Mouse (Mus musculus) liver, embryonic 15.5 days (tissue): Measurements from ENCODE around the gene Hoxa9. TPM values are rescaled to one million over a fixed set of nuclear protein-coding genes. Genes with fewer than 3 reads are reported as not detected.

Experiments used
- ATAC-seq: fragments of 200-750 bp; cut with Nextera tagmentation; 2 replicates; pipeline ENCODE4 v1.8.0; 2017; ENCODE audit warnings: moderate number of reproducible peaks, mild to moderate bottlenecking, moderate library complexity; ENCODE audit not compliant: insufficient read depth
- H3K27ac ChIP-seq: fragments of 300-500 bp; sonication (generic); replicated peaks from 2 replicates; pipeline ENCODE4 v1.5.1; 2015; ENCODE audit warnings: mild to moderate bottlenecking, inconsistent platforms
- H3K27me3 ChIP-seq: fragments of 300-500 bp; sonication (generic); 2 replicates; pipeline ENCODE4 v1.6.1; 2015; ENCODE audit warnings: mild to moderate bottlenecking, inconsistent platforms
- H3K36me3 ChIP-seq: fragments of 300-500 bp; sonication (generic); replicated peaks from 2 replicates; pipeline ENCODE4 v1.6.1; 2015; ENCODE audit warnings: moderate library complexity, mild to moderate bottlenecking, inconsistent platforms
- H3K4me1 ChIP-seq: fragments of 300-500 bp; sonication (generic); replicated peaks from 2 replicates; pipeline ENCODE4 v1.6.1; 2015; ENCODE audit warnings: inconsistent platforms
- H3K4me2 ChIP-seq: fragments of 300-500 bp; sonication (generic); 2 replicates; pipeline ENCODE4 v1.6.1; 2015; ENCODE audit warnings: moderate library complexity, mild to moderate bottlenecking, inconsistent platforms
- H3K4me3 ChIP-seq: fragments of 300-500 bp; sonication (generic); replicated peaks from 2 replicates; pipeline ENCODE4 v1.5.1; 2015; ENCODE audit warnings: mild to moderate bottlenecking, inconsistent platforms
- H3K9ac ChIP-seq: fragments of 300-500 bp; sonication (generic); 2 replicates; pipeline ENCODE4 v1.6.1; 2015; ENCODE audit warnings: moderate library complexity, mild to moderate bottlenecking, inconsistent platforms
- H3K9me3 ChIP-seq: fragments of 300-500 bp; sonication (generic); replicated peaks from 2 replicates; pipeline ENCODE4 v1.6.1; 2016; ENCODE audit warnings: inconsistent platforms
- WGBS: fragments of 180-500 bp; shearing (Covaris S2); methylation state at CpG from one replicate; pipeline ENCODE4 v1.1.7; 2015; ENCODE audit warnings: mixed read lengths; ENCODE audit not compliant: insufficient replicate concordance; 5-methylcytosine and 5-hydroxymethylcytosine counted together
- polyA plus RNA-seq: library from polyadenylated mRNA; unstranded; fragments of >200 nt; fragmentation: Nextera tagmentation; extraction: Ambion mirVana; gene quantifications from 2 replicates; pipeline ENCODE4 v1.2.1, GENCODE M21; 2015

Hoxa9 gene
- polyA plus RNA-seq, 1 experiment from 2014 or later, result 0.43 TPM

DNA sequence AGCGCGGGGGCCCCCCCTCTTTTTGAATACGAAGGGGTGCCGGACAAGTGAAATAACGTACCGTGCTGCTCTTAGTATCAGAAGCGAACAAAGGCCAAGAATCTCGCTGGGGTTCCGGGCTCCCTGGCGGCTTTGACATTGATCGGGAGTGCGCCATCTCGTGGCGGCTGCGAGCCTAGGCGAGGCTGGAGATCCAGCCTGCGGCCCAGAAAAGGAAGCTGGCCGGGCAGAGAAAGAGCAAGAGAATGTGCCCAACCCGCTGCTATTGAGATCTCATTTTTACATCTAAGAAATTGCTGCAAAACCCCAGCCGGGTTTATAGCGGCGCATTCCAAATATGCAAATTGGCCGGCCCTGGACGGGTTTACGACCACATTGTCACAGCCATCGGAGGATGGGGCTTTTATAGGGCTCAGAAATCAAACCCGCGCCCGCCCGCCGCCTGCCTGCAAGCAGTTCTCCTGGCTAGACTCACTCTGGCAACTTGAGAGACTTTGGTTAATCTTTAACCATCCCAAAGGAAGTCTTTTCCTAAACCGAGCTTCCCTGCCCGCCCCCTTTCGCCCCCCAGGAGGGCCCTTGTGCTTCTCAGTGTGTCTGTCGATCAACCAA, 9.6 kb upstream of the Hoxa9 start, which contains the start of gene Hoxa10:
Hoxa10 (minus strand) TSS at position 466 of the 612 bp plus-strand sequence.
- H3K4me2 ChIP-seq, result peak within 1 kb of the TSS; percentile 23; the same call in 1 of the 2 replicates
- no peaks in the 10 kb centered on the region for H3K4me1 ChIP-seq
- no peaks in the 10 kb centered on the region for H3K9me3 ChIP-seq
- no peak within 1 kb of the TSS for H3K9ac ChIP-seq
- no peak for ATAC-seq
- no peaks in the 10 kb centered on the region for H3K36me3 ChIP-seq
- 1% methylated on average over 35 of the region's 35 CpGs for WGBS
- peaks cover 100% of the 10 kb centered on the region for H3K27me3 ChIP-seq
- no peak within 1 kb of the TSS for H3K27ac ChIP-seq
- no peak within 1 kb of the TSS for H3K4me3 ChIP-seq

DNA sequence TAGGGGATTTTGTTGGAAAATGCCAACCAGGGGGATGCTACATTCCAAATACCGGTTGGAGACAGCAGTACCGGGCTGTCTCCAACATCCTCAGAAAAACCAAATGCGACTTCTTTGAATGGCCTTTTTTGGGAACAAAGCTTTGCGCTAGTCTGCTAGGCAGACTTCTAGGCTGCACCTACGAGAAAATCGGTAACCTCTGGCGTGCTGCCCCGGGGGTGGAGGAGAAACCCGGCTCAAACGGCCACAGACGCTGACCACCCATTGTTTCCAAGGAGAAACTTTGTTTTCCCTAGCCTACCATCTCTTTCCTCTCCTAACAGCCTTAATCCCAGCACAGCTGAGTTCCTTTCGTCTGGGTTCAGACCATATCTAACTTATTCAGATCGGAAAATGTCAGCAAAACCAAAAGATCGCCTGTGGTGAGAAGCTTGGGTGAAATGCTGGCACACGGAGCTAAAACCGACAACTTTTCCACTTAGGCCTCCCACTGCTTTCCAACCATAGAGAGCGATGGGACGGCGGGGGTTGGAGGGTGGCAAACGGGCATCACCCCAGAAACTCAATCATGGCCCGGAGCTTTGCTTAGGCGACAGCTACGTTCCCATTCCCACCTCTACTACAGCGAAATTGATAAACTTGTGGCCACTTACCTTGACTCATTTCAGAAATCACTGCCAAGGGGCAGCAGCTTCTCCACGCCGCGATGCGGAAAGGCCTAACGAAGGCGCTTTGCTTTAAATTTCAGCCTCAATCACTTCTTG, 8.9 kb upstream of the Hoxa9 start:
- no peak for ATAC-seq
- Histone ChIP-seq H3K4me2 (peak overlapping the region; percentile 23; the same call in 1 of the 2 replicates), H3K27ac (no peak overlapping the region), H3K36me3 (no peaks in the 10 kb centered on the region), H3K4me1 (no peaks in the 10 kb centered on the region), H3K9me3 (no peaks in the 10 kb centered on the region), H3K4me3 (no peak overlapping the region), H3K9ac (no peak overlapping the region), H3K27me3 (peaks cover 100% of the 10 kb centered on the region)
- 2% methylated on average over 30 of the region's 30 CpGs for WGBS

DNA sequence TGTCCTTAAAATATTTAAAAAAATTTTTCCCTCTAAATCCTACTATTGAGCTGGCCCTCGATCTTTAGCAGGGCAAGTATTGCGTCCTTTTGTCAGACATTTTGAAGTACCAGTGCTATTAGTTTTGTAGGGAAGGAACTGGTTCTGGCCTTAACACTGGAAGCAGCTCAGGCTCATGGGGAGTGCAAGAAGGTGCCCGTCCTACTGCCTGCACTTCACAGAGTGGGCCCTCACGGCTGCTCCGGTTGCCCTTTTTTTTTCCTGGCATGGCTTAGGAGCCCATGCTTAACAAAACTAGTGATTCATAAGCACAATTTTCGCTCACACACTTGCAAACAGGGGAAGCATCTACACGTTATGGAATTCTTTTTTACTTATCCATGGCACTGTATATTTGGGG, 8.1 kb upstream of the Hoxa9 start:
- Histone ChIP-seq H3K27ac (no peak overlapping the region), H3K27me3 (peaks cover 100% of the 10 kb centered on the region), H3K9ac (no peak overlapping the region), H3K36me3 (no peaks in the 10 kb centered on the region), H3K4me3 (no peak overlapping the region), H3K9me3 (no peaks in the 10 kb centered on the region), H3K4me1 (no peaks in the 10 kb centered on the region; the same call in 1 of the 2 replicates), H3K4me2 (no peak overlapping the region)
- 8% methylated on average over 7 of the region's 7 CpGs for WGBS
- ATAC-seq, result no peak

DNA sequence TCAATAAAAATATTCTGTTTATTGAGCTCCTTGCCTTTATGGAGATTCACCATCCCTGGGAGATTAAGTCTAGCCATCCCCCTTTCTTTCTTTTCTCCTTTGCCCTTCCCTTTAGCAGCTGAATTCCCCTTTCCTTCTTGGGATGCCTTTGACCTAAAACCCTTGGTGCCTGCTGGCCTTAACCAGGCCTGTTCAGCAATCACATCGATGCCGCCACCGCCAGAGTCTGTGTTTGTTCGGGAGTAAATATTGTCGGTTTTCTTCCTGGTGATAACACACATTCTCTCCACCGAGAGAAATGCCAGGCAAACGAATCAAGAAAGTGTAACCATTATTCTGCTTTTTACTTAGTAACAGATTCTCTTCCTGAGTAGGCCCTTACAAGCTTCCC, 7.3 kb upstream of the Hoxa9 start:
- ATAC-seq, result no peak
- H3K27ac ChIP-seq, result no peak overlapping the region
- no peak overlapping the region for H3K9ac ChIP-seq
- H3K4me3 ChIP-seq, result no peak overlapping the region
- no peaks in the 10 kb centered on the region; the same call in 1 of the 2 replicates for H3K4me1 ChIP-seq
- 5% methylated on average over 7 of the region's 7 CpGs for WGBS
- peaks cover 100% of the 10 kb centered on the region for H3K27me3 ChIP-seq
- H3K9me3 ChIP-seq, result no peaks in the 10 kb centered on the region
- no peaks in the 10 kb centered on the region for H3K36me3 ChIP-seq
- H3K4me2 ChIP-seq, result no peak overlapping the region

DNA sequence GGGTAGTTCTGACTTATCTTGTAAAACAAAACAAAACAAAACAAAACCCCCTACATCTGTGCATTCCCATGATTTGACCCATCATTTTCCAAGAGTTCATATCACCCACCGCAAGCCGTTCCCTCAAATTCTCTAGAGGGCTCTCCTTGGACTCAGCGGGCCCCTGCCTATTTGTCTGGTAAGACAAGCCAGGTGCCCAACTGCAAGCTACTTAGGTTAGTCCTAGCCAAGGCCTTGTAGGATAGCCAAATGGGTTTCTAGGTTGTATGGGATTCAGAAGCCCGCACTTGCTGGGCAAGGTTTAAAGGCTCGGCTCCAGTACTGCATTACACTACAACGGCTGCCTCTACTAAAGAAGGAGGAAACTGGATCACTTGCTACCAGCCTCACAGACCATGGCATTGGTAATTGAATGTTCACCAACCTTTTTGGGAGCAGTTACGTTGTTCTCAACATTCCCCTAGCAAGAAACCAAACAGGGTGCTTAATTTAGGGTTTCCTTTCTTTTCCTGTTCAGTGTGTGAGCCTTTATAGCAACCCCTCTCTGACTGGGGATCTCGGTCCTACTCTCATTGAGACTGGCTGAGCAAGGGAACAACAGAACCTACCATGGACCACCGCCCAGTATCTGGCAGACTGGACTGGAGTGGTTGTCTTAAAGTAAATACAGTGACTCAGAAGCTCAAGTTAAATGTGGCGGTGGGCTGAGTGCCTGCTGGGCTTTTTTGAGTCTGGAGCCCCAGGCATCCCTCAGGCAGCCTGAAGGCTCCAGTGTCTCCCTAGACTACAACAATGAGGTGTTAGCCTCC, 6.7 kb upstream of the Hoxa9 start:
- ATAC-seq, result no peak
- 18% methylated on average over 10 of the region's 10 CpGs for WGBS
- Histone ChIP-seq H3K4me2 (no peak overlapping the region), H3K27ac (no peak overlapping the region), H3K36me3 (no peaks in the 10 kb centered on the region), H3K4me1 (no peaks in the 10 kb centered on the region; the same call in none of the 2 replicates), H3K9me3 (no peaks in the 10 kb centered on the region), H3K4me3 (no peak overlapping the region), H3K27me3 (peaks cover 100% of the 10 kb centered on the region), H3K9ac (no peak overlapping the region)

DNA sequence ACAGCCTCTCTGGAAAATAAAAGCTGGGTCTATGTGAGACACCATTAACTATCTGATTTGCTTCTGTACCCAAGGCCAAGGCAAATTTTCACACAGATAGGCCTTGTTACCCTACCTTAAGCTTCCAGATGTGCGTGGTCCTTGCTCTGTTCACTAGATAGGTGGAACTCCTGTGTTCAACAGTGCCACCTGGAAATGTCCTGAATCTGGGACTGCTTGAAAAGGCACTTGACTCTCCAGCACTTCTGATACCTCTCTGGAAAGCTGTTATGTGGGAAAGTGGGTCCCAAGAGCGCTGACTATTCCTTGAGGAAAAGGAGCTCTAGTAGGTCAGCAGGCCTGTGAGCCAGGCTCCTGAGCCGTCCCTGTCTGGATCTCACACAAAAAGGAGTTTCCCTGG, 5.9 kb upstream of the Hoxa9 start:
- H3K4me3 ChIP-seq, result no peak overlapping the region
- 23% methylated on average over 3 of the region's 3 CpGs for WGBS
- ATAC-seq, result no peak
- H3K27ac ChIP-seq, result no peak overlapping the region
- no peaks in the 10 kb centered on the region; the same call in none of the 2 replicates for H3K4me1 ChIP-seq
- H3K9me3 ChIP-seq, result no peaks in the 10 kb centered on the region
- H3K4me2 ChIP-seq, result no peak overlapping the region
- H3K27me3 ChIP-seq, result peaks cover 100% of the 10 kb centered on the region
- H3K9ac ChIP-seq, result no peak overlapping the region
- no peaks in the 10 kb centered on the region for H3K36me3 ChIP-seq

DNA sequence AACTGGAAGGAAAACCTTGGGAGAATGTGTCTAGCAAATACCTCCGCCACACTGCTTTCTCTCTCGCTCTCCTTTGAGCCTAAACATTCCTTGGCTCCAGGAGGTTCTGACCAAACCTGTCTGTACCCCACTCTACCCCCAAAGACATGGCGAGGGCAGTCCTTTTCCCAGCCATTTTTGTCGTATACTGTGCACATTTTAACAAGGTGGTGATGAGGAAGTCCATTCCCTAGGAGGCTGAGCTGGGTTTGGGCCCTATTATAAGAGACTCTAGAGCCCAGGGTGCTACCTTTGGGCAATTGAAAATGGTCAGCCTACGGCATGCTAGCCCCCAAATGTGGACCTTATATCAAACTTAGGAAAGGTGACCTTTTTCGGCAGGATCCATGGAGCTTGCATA, 5.0 kb upstream of the Hoxa9 start:
- Histone ChIP-seq H3K9me3 (no peaks in the 10 kb centered on the region), H3K9ac (no peak overlapping the region), H3K27ac (no peak overlapping the region), H3K4me3 (no peak overlapping the region), H3K4me2 (no peak overlapping the region), H3K27me3 (peaks cover 99% of the 10 kb centered on the region), H3K4me1 (no peaks in the 10 kb centered on the region; the same call in none of the 2 replicates), H3K36me3 (no peaks in the 10 kb centered on the region)
- no peak for ATAC-seq
- WGBS, result 29% methylated on average over 6 of the region's 6 CpGs

DNA sequence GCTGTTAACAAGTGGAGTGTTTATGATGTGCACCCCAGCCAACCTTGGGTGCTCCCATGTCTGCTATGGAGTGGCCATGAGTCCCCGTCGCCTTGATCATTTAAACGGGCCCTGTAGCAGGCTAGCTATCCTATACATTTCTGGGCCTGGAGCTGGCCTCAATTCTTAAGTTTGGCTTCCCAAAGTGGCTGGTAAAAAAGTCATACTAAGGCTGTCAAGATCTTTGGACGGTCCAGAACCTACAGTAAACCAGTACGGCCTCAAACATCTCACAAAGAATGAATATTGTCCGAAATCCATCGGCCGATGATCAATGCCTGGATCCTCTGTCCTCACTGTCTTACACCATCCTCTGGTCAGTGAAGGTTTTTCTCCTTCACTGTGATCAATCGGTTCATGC, 4.4 kb upstream of the Hoxa9 start:
- Histone ChIP-seq H3K9ac (no peak overlapping the region), H3K27ac (no peak overlapping the region), H3K4me3 (no peak overlapping the region), H3K4me1 (no peaks in the 10 kb centered on the region; the same call in none of the 2 replicates), H3K36me3 (no peaks in the 10 kb centered on the region), H3K4me2 (no peak overlapping the region), H3K9me3 (no peaks in the 10 kb centered on the region), H3K27me3 (peaks cover 99% of the 10 kb centered on the region)
- ATAC-seq, result no peak
- 39% methylated on average over 9 of the region's 9 CpGs for WGBS

DNA sequence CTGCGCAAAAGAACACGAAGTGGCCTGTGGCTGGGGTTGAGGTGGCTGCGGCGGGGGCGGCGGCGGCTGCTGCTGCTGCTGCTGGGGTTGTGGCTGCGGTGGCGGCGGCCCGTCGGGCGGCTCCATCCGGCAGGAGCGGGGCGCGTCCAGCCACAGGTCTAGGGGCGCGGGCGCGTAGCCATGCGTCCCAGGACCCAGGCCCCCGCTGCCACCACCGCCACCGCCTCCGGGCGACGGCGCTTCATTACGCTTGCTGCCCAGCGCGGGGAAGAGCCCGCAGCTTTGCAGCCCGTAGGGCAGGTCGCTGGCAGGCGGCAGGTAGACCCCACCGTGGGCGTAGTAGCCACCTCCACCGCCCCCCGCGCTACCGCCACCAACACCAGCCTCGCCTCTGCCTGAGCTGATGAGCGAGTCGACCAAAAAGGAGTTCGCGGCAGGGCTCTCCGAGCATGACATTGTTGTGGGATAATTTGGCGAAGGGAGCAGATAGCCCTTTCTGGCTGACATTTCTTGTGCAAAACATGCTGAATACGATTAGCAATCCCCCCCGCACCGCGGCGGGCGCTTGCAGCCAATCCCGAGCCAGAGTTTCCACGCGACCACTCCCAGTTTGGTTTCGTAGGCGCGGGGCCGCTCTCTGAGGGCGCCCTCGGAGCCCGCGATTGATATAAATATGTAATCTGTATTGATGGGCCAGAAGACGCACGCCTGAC, 3.7 kb upstream of the Hoxa9 start:
- Histone ChIP-seq H3K4me1 (no peaks in the 10 kb centered on the region; the same call in none of the 2 replicates), H3K9ac (no peak overlapping the region), H3K4me2 (no peak overlapping the region), H3K36me3 (no peaks in the 10 kb centered on the region), H3K27me3 (peaks cover 99% of the 10 kb centered on the region), H3K4me3 (no peak overlapping the region), H3K9me3 (no peaks in the 10 kb centered on the region), H3K27ac (no peak overlapping the region)
- WGBS, result 2% methylated on average over 68 of the region's 68 CpGs
- ATAC-seq, result no peak

DNA sequence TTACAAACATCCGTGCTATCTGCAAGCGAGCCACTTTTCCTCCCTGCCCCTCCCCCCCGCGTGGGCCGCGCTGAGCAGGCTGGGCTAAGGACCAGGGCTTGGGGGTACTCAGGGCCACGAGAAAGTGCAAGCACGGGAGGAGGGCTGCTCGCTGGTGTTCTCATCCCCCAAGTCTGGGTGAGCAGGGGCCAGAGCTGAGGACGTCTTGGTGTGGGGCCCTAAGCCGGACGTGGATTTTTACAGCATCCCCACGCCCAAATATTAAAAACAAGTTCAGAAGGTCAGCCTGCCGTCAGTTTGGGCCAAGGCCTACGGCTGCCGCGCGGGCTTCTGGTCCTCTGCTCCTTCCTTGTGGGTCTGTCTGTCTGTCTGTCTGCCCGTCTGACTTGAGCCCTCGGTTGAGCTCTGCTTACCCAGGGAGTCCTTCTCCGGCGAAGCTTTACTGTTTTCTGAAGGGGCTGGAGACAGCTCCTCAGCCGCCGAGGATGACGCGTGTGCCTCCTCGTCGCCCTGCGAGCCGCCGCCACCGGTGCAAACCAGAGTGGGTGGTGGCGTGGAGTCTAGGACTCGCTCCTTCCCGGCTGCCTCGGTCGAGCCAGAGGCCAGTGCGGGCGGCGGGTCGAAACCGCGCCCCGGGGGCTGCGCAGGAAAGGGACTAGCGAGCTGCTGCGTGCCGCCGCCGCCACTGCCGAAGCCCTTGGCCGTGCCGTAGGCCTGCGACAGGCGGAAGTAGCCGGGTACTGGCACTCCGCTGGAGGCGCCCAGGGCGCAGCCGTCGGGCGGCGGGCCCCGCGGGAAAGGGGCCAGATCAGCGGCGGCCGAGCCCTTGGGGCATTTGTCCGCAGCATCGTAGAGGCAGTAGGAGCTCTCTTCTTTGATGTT, 2.9 kb upstream of the Hoxa9 start:
- ATAC-seq, result no peak
- Histone ChIP-seq H3K4me2 (no peak overlapping the region), H3K9ac (no peak overlapping the region), H3K27me3 (peaks cover 99% of the 10 kb centered on the region), H3K4me3 (no peak overlapping the region), H3K9me3 (no peaks in the 10 kb centered on the region), H3K4me1 (no peaks in the 10 kb centered on the region; the same call in none of the 2 replicates), H3K27ac (no peak overlapping the region), H3K36me3 (no peaks in the 10 kb centered on the region)
- 1% methylated on average over 70 of the region's 70 CpGs for WGBS
